Mouse (Mus musculus) inflammation-experienced regulatory T-cells, adult 6 months (primary cell): ENCODE data around the gene Necap2. TPM values are rescaled to one million over a fixed set of nuclear protein-coding genes. Genes with fewer than 3 reads are reported as not detected.

ENCODE experiments used
- ATAC-seq: one replicate; pipeline ENCODE4 v1.8.0; 2017
- polyA plus RNA-seq, 3 experiments: library from polyadenylated mRNA; unstranded; fragments of 100-300 nt; shearing (Covaris generic); gene quantifications; one replicate each; pipeline ENCODE4 v1.2.1; 2017

The Necap2 gene
- polyA plus RNA-seq, 3 experiments from 2014 or later, result 85.9 to 95.9 (median 91.8) TPM

DNA sequence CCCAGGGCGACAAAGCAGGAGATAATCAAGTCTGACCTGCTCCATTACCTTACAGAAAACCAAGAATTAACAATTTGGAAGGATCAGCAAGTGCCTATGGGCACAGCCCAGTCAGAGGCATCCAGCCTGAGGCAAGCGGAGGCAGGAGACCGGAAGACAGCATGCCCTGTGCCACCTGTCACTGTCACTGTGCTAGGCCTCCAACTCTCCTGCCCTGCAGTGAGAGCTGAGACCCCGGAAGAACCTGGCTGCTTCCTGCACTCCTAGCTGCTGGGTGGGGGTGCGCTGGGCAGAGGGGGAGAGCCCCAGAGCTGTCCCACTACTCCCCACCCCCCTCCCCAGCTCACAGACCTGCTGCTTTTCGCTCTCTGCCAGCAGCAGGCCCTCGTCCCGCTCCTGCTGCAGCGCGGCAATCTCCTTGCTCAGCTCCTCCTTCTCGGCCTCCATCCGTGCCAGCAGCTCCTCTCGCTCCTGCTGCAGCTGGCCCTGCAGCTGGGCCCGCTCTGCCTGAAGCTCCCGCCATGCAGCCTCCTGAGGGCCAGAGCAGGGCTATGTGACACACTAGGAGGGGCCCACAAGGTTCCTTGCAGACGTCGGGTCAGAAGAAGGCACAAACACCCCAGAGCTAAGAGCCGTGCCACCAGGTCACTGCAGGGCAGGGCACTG, 47.5 kb downstream of the Necap2 start:
- ATAC-seq, result no peak

- ATAC-seq, result no peak
Observed at GRCm38 (mm10) chr4:141024992-141025391, 53.2 kb downstream of the Necap2 start.

DNA sequence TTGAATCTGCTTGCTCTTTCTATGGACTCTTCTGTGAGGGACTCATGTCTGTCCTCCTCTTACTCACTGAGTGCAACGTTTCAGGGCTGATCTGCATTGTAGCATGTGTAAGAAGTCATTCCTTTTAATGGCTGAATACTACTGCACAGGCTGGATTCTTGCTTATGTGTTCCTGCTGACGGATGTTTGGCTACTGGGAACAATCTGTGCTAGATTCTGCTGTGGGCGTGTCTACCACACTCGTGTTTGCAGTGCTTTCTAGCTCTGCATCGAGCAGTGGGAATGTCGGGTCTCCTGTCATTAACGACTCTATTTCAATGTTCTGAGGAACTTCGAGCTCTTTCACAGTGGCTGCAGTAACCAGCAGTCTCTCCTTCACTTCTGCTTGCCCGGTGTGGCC, 54.1 kb downstream of the Necap2 start:
- no peak for ATAC-seq

DNA sequence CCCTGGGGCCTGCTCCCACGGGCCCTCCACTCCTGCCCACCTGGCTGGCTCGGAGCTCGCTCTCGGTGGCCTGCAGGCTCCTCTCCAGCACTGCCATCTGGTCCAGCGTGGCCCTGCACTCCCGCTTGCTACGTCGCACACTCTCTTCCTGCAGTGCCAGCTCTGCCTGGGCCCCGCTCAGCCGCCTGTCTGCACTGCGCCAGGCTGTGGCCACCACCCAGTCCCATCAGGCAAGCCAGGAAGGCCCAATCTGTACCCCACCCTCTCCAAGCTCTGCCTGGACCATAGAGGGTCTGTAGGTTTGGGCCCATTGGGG, 56.6 kb downstream of the Necap2 start:
- no peak for ATAC-seq

- no peak for ATAC-seq
Observed at GRCm38 (mm10) chr4:141020811-141021613, 57.1 kb downstream of the Necap2 start.

DNA sequence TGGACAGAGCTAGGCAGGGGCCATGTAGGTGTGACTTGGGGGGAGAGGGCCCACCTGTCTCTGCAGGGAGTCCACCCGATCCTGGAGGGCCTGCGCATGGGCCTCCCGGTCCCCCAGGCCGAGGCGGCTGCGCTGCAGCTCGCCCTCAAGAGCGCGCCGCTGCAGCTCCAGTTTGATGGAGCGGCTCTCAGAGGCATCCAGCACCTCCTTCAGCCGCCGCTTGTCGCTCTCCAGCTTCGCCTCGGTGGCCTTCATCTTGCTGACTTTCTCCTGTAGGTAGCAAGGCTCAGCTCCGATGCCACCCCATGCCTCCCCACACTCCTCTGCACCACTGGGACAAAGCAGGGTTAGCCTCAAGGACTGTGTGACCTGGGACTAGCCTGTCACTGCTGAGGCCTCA, 57.9 kb downstream of the Necap2 start:
- ATAC-seq, result no peak

GRCm38 (mm10) chr4:141017657-141018436, 60.3 kb downstream of the Necap2 start:
- ATAC-seq, result no peak

Other genes starting within 250 kb of the Necap2 start
- gene Padi1, start 232.6 kb downstream of the Necap2 start, polyA plus RNA-seq, result under 1 TPM in 2 of 3 experiments, not detected in 1; 0.28 to 0.36 TPM
- gene Padi2, start 172.0 kb downstream of the Necap2 start, polyA plus RNA-seq, result 10 to 100 TPM in 1 of 3 experiments, 1 to 10 TPM in 2; 7.9 to 20.2 (median 9.7) TPM
- gene Sdhb, start 117.2 kb downstream of the Necap2 start, polyA plus RNA-seq, result 100 to 1,000 TPM; 275 to 381 (median 276) TPM
- 1 to 10 TPM; 3.1 to 5.9 (median 5.6) TPM for gene Atp13a2, start 91.5 kb downstream of the Necap2 start, polyA plus RNA-seq
- gene Mfap2, start 67.9 kb downstream of the Necap2 start, polyA plus RNA-seq, result not detected
- gene Crocc, start 17.8 kb downstream of the Necap2 start, polyA plus RNA-seq, result 1 to 10 TPM in 1 of 3 experiments, under 1 TPM in 2; 0.67 to 1.2 (median 0.67) TPM
- gene Spata21, start 10.0 kb upstream of the Necap2 start, polyA plus RNA-seq, result 1 to 10 TPM; 1.1 to 1.5 (median 1.5) TPM
- 10 to 100 TPM; 37.9 to 88.5 (median 58.2) TPM for gene Szrd1, start 61.4 kb upstream of the Necap2 start, polyA plus RNA-seq
- gene Fbxo42, start 69.6 kb upstream of the Necap2 start, polyA plus RNA-seq, result 1 to 10 TPM; 5.5 to 6.3 (median 5.8) TPM
- 1 to 10 TPM; 1.7 to 6.1 (median 3.3) TPM for gene Rsg1, start 135.6 kb upstream of the Necap2 start, polyA plus RNA-seq
- gene Arhgef19, start 161.1 kb upstream of the Necap2 start, polyA plus RNA-seq, result not detected
- gene Epha2, start 222.9 kb upstream of the Necap2 start, polyA plus RNA-seq, result not detected